Mouse (Mus musculus): ENCODE results near the gene Mag. TPM values are rescaled to one million over a fixed set of nuclear protein-coding genes. Genes with fewer than 3 reads are reported as not detected.
A peak's percentile ranks its signal among the peaks of the same experiment; 100 is the strongest.

The Mag gene
- polyA plus RNA-seq, 2 experiments from 2014 or later, result not detected

DNA sequence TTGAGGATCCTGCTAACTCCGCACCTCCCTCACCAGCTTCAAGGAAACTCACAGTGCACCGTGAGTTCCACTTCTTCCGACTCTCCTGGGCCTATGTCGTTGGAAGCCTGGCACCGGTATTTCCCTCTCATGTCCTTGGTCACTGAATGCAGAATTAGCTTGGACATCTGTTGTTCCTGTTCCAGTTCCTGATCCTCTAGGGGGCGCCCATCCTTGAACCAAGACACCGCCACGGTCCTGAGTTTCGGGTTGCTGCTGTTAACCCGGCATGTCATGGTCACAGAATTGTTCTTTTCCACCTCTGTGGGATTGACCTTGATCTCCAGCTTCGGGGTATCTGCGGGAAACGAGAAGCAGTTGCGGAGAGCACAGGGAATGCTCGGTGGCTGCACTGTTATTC lies 41.6 kb downstream of the Mag start:
- ATAC-seq, result peak; percentile 43

DNA sequence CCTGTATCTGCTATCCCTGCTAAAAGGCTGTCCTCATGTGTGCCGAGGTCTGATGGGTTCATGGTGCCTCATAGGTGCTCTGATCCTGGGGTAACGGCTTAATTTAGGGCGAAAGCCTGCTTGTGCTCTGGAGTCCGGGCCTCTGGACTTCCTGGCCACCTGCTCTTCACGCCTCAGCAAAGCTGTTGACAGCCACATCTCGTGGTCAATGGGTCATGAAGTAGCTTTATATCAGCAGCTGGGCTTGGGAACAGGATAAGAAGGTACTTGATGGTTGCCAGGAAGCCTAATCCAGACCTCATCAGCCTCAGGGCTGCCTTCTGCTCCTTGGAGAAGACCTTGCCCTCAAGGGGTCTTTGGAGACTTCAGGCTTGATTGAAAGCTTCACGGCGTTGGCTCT lies 51.3 kb downstream of the Mag start:
- no peak for ATAC-seq

DNA sequence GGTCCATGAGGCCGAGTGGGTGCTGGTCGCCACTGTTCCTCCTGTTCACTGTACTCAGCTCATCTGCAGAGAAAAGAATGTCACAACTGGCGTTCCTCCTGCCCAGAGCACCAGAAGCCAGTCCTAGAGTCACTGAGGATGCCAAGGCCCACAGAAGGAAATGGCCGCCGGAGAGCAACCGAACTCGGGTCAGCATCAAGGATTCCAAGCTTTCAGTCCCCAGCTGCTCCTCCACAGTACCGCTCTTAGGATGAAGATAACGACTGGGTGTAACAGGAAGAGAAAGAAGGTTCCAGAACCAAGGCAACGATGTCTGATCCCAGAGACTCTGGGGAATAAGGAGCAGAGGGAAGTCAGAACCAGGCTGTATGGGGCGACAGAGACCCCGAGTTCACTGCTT lies 53.2 kb downstream of the Mag start, which contains the start of gene Ffar1:
Gene Ffar1, minus strand, starts transcription at position 101 of the 400 bp plus-strand sequence.
- no peak for ATAC-seq

DNA sequence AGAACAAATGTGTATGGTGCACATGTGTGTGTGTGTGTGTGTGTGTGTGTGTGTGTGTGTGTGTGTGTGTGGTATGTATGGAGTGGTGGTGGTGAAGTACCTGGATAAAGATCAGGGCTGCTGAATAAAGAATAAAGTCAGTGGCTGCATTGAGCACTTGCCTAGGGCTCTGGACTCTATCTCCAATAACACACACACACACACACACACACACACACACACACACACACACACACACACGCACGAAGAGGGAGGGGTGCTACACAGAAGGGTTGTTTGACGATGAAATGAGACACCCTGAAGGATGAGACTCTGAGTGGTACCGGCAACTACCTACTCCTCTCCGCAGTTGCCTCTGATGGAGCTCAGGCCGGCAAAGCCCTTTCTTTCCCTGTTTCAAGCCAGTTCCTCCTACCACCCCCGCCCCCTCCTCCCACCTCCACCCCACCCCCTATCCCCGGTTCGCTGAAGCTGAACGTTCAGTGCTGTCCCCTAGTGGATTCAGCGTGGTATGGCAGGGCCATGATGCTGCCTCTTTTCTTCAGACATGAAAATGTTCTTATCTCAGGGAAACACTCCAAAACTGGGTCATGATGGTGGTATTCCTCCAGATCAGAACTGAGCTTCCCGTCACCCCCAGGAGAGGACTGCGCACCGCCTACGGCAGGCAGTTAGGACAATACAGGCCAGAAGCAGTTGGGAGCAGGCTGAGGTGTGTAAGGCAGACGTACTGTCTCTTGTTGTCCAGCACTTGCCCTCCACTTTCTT lies 54.9 kb downstream of the Mag start:
- peak; percentile 49 for ATAC-seq

DNA sequence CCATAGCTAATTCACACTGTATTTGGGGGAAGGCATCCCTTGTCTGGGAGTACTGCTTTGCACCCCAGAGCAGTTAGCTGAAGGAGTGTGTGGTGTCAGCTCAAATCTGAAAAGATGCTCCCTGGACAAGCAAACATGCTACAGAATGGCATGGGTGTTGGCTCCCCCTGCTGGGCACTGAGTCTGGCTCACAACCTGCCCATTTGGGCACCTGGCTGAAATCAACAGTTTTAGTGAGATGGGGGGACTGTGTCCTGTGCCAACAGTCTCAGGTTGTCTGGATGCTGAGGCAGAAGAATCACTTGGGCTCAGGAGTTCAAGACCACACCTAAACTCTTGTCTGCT lies 55.4 kb downstream of the Mag start:
- ATAC-seq, result no peak

DNA sequence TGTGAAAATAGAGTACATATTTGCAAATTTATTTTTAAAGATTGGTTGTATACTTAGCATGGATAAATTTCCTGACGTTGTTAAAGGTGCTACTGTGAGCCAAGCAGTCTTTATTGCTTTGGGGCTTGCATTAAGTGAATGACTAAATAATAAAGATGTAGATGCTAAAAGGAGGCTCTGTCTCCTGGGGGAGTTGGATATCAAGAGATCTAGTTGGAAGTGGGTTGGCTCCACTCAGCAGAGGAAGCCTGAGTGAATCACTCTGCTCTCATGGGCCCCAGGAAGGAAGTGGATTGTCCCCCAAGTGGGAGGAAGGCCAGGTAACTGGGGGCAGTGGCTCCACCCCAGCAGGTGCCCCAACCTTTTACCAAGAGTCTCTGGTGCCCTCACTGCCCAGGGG lies 56.9 kb downstream of the Mag start:
- ATAC-seq, result no peak

DNA sequence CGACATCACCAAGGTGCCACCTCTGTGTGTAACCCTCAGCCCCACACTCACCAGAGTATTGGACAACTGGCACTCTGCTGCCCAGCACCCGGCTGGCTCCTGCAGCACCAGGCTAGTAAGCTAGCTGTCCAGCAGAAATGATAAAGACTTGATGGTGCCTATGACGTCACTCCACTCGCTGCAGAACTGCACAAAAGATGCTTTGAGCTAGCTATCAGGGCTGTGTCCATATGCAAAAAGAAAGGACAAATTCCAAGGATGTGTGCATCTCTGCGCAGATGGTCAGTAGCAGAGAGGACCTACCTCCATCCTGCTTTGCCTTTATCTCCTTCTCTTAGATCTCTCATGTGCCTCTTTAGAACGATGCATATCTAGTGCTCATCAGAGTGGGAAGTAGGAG lies 58.6 kb downstream of the Mag start, which contains the start of gene Ffar3:
Gene Ffar3, minus strand, starts transcription at position 101 of the 400 bp plus-strand sequence.
- ATAC-seq, result no peak

DNA sequence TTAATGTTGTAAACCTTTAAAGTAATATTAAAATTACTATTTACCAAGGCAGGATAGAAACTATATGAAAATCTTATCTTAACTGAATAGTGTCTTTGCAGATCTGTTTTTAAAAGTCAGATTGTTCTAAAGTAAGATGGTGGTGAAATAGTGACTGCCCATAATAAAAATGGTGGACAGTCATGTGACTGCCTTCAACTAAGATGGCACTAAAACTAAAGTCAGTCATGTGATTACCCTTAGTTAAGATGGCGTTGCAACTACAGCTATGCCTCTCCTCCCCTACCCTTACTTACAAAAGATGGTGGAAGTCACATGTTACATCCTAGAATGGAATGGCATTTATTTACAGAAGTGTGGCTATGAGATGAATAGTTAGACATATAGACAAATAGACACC lies 63.3 kb downstream of the Mag start:
- ATAC-seq, result no peak

Other genes with a start within 250 kb of the Mag start
- 10 to 100 TPM; 20.0 to 20.4 TPM for gene Haus5, start 249.9 kb downstream of the Mag start, polyA plus RNA-seq (2017; shearing (Covaris generic))
- gene Pmis2, start 243.3 kb downstream of the Mag start, polyA plus RNA-seq (2017; shearing (Covaris generic)), result not detected
- not detected for gene 2200002J24Rik, start 215.9 kb downstream of the Mag start, polyA plus RNA-seq (2017; shearing (Covaris generic))
- not detected for gene Atp4a, start 202.7 kb downstream of the Mag start, polyA plus RNA-seq (2017; shearing (Covaris generic))
- 10 to 100 TPM; 46.6 to 48.1 TPM for gene Tmem147, start 185.3 kb downstream of the Mag start, polyA plus RNA-seq (2017; shearing (Covaris generic))
- gene Gapdhs, start 171.2 kb downstream of the Mag start, polyA plus RNA-seq (2017; shearing (Covaris generic)), result not detected
- gene Sbsn, start 163.4 kb downstream of the Mag start, polyA plus RNA-seq (2017; shearing (Covaris generic)), result under 1 TPM in 1 of 2 experiments, not detected in 1; 0.69 TPM
- gene Dmkn, start 151.1 kb downstream of the Mag start, polyA plus RNA-seq (2017; shearing (Covaris generic)), result under 1 TPM in 1 of 2 experiments, not detected in 1; 0.17 TPM
- not detected for gene Krtdap, start 127.0 kb downstream of the Mag start, polyA plus RNA-seq (2017; shearing (Covaris generic))
- under 1 TPM; 0.22 to 0.68 TPM for gene Ffar2, start 91.1 kb downstream of the Mag start, polyA plus RNA-seq (2017; shearing (Covaris generic))
- gene Ffar3, start 58.7 kb downstream of the Mag start, polyA plus RNA-seq (2017; shearing (Covaris generic)), result not detected
- under 1 TPM; 0.19 to 0.28 TPM for gene Ffar1, start 53.3 kb downstream of the Mag start, polyA plus RNA-seq (2017; shearing (Covaris generic))
- 1 to 10 TPM; 4.5 to 9.3 TPM for gene Cd22, start 34.5 kb downstream of the Mag start, polyA plus RNA-seq (2017; shearing (Covaris generic))
- not detected for gene Hamp2, start 9.8 kb upstream of the Mag start, polyA plus RNA-seq (2017; shearing (Covaris generic))
- gene Hamp, start 29.2 kb upstream of the Mag start, polyA plus RNA-seq (2017; shearing (Covaris generic)), result not detected
- 10 to 100 TPM; 11.9 to 14.2 TPM for gene Usf2, start 41.9 kb upstream of the Mag start, polyA plus RNA-seq (2017; shearing (Covaris generic))
- 1 to 10 TPM; 1.6 to 2.6 TPM for gene Lsr, start 58.6 kb upstream of the Mag start, polyA plus RNA-seq (2017; shearing (Covaris generic))
- gene Fam187b, start 58.9 kb upstream of the Mag start, polyA plus RNA-seq (2017; shearing (Covaris generic)), result under 1 TPM; 0.55 to 0.86 TPM
- 1,000 to 10,000 TPM; 2,132 to 2,220 TPM for gene Fxyd5, start 127.6 kb upstream of the Mag start, polyA plus RNA-seq (2017; shearing (Covaris generic))
- gene Fxyd7, start 136.6 kb upstream of the Mag start, polyA plus RNA-seq (2017; shearing (Covaris generic)), result not detected
- gene Fxyd1, start 142.3 kb upstream of the Mag start, polyA plus RNA-seq (2017; shearing (Covaris generic)), result not detected
- gene Lgi4, start 144.5 kb upstream of the Mag start, polyA plus RNA-seq (2017; shearing (Covaris generic)), result under 1 TPM in 1 of 2 experiments, not detected in 1; 0.19 TPM
- not detected for gene Fxyd3, start 161.8 kb upstream of the Mag start, polyA plus RNA-seq (2017; shearing (Covaris generic))
- 1 to 10 TPM; 4.3 to 5.6 TPM for gene Hpn, start 200.4 kb upstream of the Mag start, polyA plus RNA-seq (2017; shearing (Covaris generic))
- gene Scn1b, start 212.1 kb upstream of the Mag start, polyA plus RNA-seq (2017; shearing (Covaris generic)), result not detected
- 100 to 1,000 TPM in 1 of 2 experiments, 10 to 100 TPM in 1; 81.1 to 115 TPM for gene Gramd1a, start 241.0 kb upstream of the Mag start, polyA plus RNA-seq (2017; shearing (Covaris generic))